In the genomic region with DNA sequence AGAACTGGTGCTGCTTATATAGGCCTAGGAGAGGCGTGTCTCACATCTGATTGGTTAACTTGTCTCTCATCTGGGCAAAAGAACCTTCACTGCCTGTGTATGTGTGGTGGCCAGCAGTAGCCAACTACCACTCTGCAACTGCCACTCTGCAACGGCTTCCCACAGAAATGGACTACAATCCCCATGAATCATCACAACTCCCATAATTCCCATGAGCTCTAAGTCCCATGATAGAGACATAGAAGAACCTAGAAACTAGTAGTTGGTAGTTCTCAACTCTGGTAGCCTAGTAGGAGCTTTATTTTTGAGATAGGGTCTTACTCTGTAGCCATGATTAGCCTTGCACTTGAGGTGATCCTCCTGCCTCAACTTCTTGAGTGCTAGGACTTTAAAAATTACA, we compare ENCODE assay signal across 29 mouse cellular contexts.
"Had no signal": no experiment of that assay in that cellular context is flagged by ENCODE, and none has a peak within 500 bp of the region (broad histone marks: within the 10 kb centered on the region; RNA-seq: fewer than 3 reads in every experiment).

No protein-coding gene starts in this region.

- H3K9me3 ChIP-seq: heart, embryonic 13.5 days; heart, embryonic 15.5 days; hindbrain, embryonic 10.5 days; hindbrain, embryonic 12.5 days; hindbrain, embryonic 13.5 days; hindbrain, embryonic 15.5 days; intestine, embryonic 15.5 days; kidney, embryonic 15.5 days had no signal

- H3K27ac ChIP-seq: heart, embryonic 13.5 days; heart, embryonic 15.5 days; hindbrain, embryonic 10.5 days; hindbrain, embryonic 12.5 days; hindbrain, embryonic 13.5 days; hindbrain, embryonic 14.5 days; hindbrain, embryonic 15.5 days; hindbrain, postnatal 0 days; intestine, embryonic 15.5 days; kidney, embryonic 15.5 days; kidney, postnatal 0 days; layer of hippocampus, adult 2 months; left cerebral cortex, adult 2 months had no signal

- DNase-seq: heart, postnatal 10 days; heart, postnatal 14 days; heart, postnatal 36 days; heart, postnatal 4 days; kidney, adult 11 months; kidney, adult 18-20 months; kidney, adult 2 months; kidney, adult 8-10 months; kidney, adult 9 months; kidney, postnatal 10 days; kidney, postnatal 14 days; kidney, postnatal 25 days; kidney, postnatal 36 days; kidney, postnatal 4 days; layer of hippocampus, adult 9-11 months; layer of hippocampus, postnatal 36 days had no signal

- H3K9ac ChIP-seq: heart, embryonic 13.5 days; heart, embryonic 15.5 days; hindbrain, embryonic 12.5 days; hindbrain, embryonic 13.5 days; hindbrain, embryonic 14.5 days; hindbrain, embryonic 15.5 days; intestine, embryonic 15.5 days; kidney, embryonic 15.5 days had no signal

- H3K27me3 ChIP-seq: heart, embryonic 13.5 days; heart, embryonic 15.5 days; hindbrain, embryonic 15.5 days; intestine, embryonic 15.5 days; kidney, embryonic 15.5 days had no signal

- H3K4me2 ChIP-seq: heart, embryonic 13.5 days; heart, embryonic 15.5 days; hindbrain, embryonic 12.5 days; hindbrain, embryonic 13.5 days; hindbrain, embryonic 14.5 days; hindbrain, embryonic 15.5 days; intestine, embryonic 15.5 days; kidney, embryonic 15.5 days had no signal

- H3K4me3 ChIP-seq: heart, embryonic 13.5 days; heart, embryonic 15.5 days; hindbrain, embryonic 10.5 days; hindbrain, embryonic 12.5 days; hindbrain, embryonic 13.5 days; hindbrain, embryonic 15.5 days; intestine, embryonic 15.5 days; kidney, embryonic 15.5 days; layer of hippocampus, adult 2 months; left cerebral cortex, adult 2 months had no signal
